Mouse (Mus musculus): ENCODE measurements around the gene Gm39653.
"Not testable (repeated sequence)": the region's sequence is repeated elsewhere in the genome, so short reads cannot be mapped to it uniquely, and the experiment has no call there.

The Gm39653 gene

GRCm38 (mm10) chr1:63615668-63616067, at the start of gene Gm39653:
Gm39653 (plus strand) TSS chr1:63615968.
- DNase-seq (ENCODE audit: low spot score) = no peak

GRCm38 (mm10) chr1:63566501-63566900, 49.3 kb upstream of the Gm39653 start:
- DNase-seq (ENCODE audit: low spot score) = no peak

GRCm38 (mm10) chr1:63567031-63567430, 48.7 kb upstream of the Gm39653 start:
- peak; percentile 11 for DNase-seq (ENCODE audit: low spot score)

GRCm38 (mm10) chr1:63572229-63572628, 43.5 kb upstream of the Gm39653 start:
- DNase-seq (ENCODE audit: low spot score) = no peak

GRCm38 (mm10) chr1:63573432-63573831, 42.3 kb upstream of the Gm39653 start:
- no peak for DNase-seq (ENCODE audit: low spot score)

- no peak for DNase-seq (ENCODE audit: low spot score)
Observed at GRCm38 (mm10) chr1:63573864-63574611, 41.7 kb upstream of the Gm39653 start.

GRCm38 (mm10) chr1:63576803-63577202, 39.0 kb upstream of the Gm39653 start:
- DNase-seq (ENCODE audit: low spot score) = no peak

- no peak for DNase-seq (ENCODE audit: low spot score)
Observed at GRCm38 (mm10) chr1:63579153-63579552, 36.6 kb upstream of the Gm39653 start.

GRCm38 (mm10) chr1:63586869-63587268, 28.9 kb upstream of the Gm39653 start:
- no peak for DNase-seq (ENCODE audit: low spot score)

- no peak for DNase-seq (ENCODE audit: low spot score)
Observed at GRCm38 (mm10) chr1:63603870-63604500, 11.8 kb upstream of the Gm39653 start.

- no peak for DNase-seq (ENCODE audit: low spot score)
Observed at GRCm38 (mm10) chr1:63609613-63610012, 6.2 kb upstream of the Gm39653 start.

- DNase-seq (ENCODE audit: low spot score) = peak; percentile 72
Observed at GRCm38 (mm10) chr1:63614594-63614993, 1.2 kb upstream of the Gm39653 start.

GRCm38 (mm10) chr1:63628211-63628610, 12.4 kb downstream of the Gm39653 start:
- peak; percentile 62 for DNase-seq (ENCODE audit: low spot score)

- DNase-seq (ENCODE audit: low spot score) = not testable (repeated sequence)
Observed at GRCm38 (mm10) chr1:63630390-63630789, 14.6 kb downstream of the Gm39653 start.

- peak; percentile 58 for DNase-seq (ENCODE audit: low spot score)
Observed at GRCm38 (mm10) chr1:63639921-63640320, 24.2 kb downstream of the Gm39653 start.

GRCm38 (mm10) chr1:63658016-63658415, 42.2 kb downstream of the Gm39653 start:
- peak; percentile 80 for DNase-seq (ENCODE audit: low spot score)

GRCm38 (mm10) chr1:63659591-63659990, 43.8 kb downstream of the Gm39653 start:
- DNase-seq (ENCODE audit: low spot score) = peak; percentile 82

GRCm38 (mm10) chr1:63666089-63666488, 50.3 kb downstream of the Gm39653 start:
- DNase-seq (ENCODE audit: low spot score) = no peak

GRCm38 (mm10) chr1:63667201-63667948, 51.6 kb downstream of the Gm39653 start:
- DNase-seq (ENCODE audit: low spot score) = no peak

GRCm38 (mm10) chr1:63667949-63668851, 52.4 kb downstream of the Gm39653 start:
- no peak for DNase-seq (ENCODE audit: low spot score)

- DNase-seq (ENCODE audit: low spot score) = peak; percentile 69
Observed at GRCm38 (mm10) chr1:63668852-63669160, 53.0 kb downstream of the Gm39653 start.

All from adipocyte (in vitro differentiated cells).